Mouse (Mus musculus) left cerebral cortex, adult 9 months (tissue): ENCODE results near the gene Mtr.
"Not testable (repeated sequence)": the region's sequence is repeated elsewhere in the genome, so short reads cannot be mapped to it uniquely, and the experiment has no call there.

Experiments
- DNase-seq, 2 experiments: peaks; one replicate each; pipeline ENCODE4 v3.0.0; 2022; ENCODE audit warnings: low spot score in 2 of 2

The Mtr gene

DNA sequence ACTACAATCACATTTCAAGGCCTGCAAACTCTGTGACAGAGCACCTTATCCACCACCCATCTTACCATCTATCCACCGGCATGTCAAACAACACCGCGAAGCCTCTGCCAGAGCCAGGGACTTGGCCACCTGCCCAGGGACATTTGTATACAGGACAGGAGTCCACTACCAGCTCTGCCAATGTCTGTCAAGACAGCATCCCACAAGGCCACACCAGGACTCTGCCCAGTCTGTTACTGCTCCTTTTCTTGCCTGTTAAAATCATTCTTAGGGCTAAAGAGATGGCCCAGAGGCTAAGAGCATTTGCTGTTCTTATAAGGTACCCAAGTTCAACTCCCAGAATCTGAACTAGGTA, 97.8 kb downstream of the Mtr start:
- DNase-seq, result no peak

DNA sequence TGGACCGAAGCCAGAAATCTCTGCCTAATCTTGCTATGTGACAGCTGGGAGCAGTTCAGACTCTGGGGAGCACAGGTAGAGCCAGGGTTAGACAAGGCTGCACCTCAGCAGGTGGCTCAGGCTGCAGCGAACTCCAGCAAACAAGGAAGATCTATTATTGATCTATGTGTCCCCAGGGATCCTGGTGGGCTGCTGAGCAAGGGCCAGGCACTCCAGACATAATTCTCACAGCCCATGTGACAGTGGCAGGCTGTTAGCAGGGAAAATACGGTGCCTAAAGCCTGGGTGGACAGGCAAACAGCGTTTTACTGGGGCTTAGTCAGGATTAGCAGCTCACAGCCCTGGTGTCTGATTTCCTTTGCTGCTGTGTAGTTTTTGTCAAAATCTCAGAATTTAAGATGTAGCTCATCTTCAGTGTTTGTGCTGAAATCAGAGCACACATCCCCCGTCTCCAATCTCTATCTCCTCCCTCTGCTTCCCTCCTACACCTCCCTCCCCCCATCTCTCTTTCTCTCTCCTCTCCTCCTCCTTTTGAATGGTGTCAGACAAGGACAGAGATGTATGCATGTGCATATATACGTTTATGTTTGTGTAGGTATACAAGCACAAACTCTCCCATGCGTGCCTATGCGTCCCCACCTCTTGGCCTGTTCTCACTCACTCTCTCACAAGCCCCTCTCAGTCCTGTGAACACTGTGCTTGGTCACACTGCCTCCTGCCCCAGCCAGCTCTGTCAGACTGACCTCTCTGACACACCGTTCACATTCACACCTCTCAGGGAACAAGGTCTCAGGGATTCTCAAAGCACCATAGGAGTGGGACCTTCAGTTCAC, 98.4 kb downstream of the Mtr start:
- no peak for DNase-seq

DNA sequence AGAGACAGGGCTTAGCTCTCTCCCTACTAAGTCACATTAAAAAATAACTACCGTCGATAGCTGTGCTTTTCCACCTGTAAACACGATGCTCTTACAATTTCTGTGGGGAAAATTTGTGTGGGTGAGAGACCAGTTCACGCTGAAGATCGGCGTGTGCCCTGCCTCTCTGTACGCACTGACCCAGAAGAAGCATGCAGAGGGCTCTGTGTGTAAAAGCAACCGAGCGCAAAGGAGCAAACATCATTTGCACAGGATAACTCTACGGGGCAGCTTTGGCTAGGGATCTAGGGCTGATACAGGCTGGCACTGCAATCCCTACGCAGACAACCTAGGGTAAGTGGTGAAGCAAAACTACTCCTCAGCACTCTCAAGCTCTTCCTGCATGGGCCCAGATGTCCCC, 104.0 kb downstream of the Mtr start:
- DNase-seq, result no peak

DNA sequence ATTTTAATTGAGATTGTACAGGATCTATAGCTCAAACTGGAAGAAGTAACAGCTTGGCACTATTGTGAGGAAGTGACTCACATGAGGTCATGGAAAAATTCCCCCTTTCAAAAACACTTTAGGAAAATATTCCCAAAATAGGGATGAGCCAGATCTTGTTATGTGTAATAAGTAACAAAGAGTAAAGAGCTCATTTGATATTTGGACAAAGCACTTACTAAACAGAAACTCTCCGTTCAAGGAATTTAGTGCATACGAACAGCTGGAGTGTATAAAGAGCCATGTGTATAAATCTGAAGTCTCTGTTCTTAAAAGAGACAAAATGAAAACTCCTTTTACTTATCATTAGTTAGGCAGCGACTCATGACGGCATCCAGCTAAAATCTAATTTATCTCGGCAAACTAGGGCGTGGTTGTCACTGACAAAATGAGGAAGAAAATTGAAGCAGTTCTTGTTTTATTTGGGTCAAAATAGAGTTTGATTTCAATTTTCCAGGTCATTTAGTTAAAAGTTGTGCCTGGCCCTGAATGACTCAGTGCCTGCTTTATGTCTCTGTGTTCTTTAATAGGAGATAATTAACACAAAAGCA, 110.9 kb downstream of the Mtr start:
- DNase-seq, result no peak

DNA sequence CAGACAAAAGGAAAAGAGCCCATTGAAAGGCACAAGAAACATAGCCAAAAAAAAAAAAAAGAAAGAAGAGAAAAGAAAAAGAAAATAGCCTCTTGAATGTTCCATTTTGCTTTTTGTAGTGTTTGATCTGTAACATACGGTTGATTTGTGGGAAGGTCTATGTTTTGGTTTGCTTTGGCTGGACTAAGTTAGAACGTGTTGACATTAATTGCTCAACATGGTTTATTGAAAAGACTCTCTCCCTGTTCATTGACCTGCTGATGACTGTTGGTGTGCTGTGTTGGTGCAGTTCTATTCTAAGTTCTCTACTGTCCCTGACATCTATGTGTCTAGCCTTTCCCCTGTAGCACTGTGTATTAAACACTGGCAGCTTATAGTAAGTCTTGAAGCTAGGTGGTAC, 111.5 kb downstream of the Mtr start:
- no peak for DNase-seq

DNA sequence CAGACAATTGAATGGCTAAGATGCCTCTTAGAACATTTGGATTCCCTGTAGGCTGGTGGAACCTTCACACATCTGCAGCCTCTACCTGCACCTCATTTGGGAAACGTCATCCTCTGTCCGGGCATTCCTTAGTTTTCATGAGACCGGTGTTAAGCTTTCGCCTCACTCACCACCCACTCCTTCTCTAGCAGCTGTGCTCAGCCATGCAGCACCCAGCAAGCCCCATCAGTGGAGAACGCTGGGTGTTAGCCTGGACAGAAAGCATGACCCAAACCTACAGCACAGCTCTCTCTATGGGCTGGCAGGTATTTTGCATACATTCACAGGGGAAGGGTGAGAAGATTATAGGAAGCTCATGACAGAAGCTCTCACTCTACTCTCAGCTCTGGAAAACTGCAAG, 114.6 kb downstream of the Mtr start:
- no peak for DNase-seq

DNA sequence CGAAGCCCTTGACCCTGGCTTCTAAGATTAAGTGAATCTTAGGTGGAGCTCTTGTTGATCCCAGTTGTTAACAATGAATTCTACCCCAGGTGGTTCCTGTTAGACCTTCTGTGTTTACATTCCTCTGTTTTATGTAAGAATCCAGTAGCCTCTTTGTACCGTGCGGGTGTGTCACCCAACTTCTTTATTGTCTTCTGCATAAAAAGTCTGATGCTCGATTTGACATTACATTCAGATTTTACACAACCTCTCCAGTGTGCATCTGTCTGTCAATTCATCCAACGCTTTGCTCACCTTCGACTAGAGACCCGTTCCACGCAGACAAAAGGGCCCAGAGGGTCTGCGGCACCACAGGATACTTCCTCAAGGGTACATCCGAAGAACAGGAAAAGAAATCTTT, 121.5 kb downstream of the Mtr start:
- not testable (repeated sequence) for DNase-seq

DNA sequence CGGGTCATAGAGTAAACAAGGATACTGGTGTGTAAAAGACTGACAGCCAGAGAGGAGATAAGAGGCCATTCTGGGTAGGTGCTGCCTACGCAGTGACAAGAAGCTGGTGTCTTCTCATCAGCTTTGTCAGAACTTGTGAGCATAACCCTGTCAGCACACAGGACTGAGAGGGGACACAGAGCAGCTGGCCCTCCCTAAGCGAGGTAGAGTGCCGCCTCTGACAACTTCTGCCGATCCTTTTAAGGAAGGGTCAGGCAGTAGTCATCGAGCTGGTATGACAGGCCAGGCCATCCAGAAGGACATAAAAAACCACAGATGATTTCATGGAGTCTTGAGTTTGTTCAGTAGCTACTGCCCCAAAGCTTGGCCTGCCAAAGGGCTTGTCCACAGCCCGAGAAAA, 124.4 kb downstream of the Mtr start:
- DNase-seq, result no peak
